ENCODE assay signal across 9 mouse cellular contexts in genomic region chr1:19210215-19211032, GRCm38 (mm10). TPM values are rescaled to one million over a fixed set of nuclear protein-coding genes. Genes with fewer than 3 reads are reported as not detected.
DNase-seq lines count a peak whose midpoint lies in the region; ATAC-seq and TF ChIP-seq lines count a peak whose summit lies in the region.
"Had no signal": no experiment of that assay in that cellular context is flagged by ENCODE, and none has a peak within 500 bp of the region (broad histone marks: within the 10 kb centered on the region; RNA-seq: fewer than 3 reads in every experiment).

No protein-coding gene starts in this region.

- no peaks in the 10 kb centered on the region for H3K36me3 ChIP-seq in lung, postnatal 0 days (ENCODE audit: insufficient read depth, low read length)
- H3K36me3 ChIP-seq in forebrain, postnatal 0 days (ENCODE audit: insufficient read depth) = no peaks in the 10 kb centered on the region
- H3K36me3 ChIP-seq in liver, embryonic 16.5 days (ENCODE audit: control insufficient read depth, insufficient read depth) = no peaks in the 10 kb centered on the region

- TF ChIP-seq CTCF in lung, postnatal 0 days (IDR thresholded peaks at IDR 0.05) = no peak
- no peak for TF ChIP-seq CTCF in forebrain, postnatal 0 days (IDR thresholded peaks at IDR 0.05; ENCODE audit: low read depth)

- no peak overlapping the region for H3K9ac ChIP-seq in lung, postnatal 0 days (replicated peaks; ENCODE audit: low read depth)
- H3K9ac ChIP-seq in forebrain, postnatal 0 days = no peak overlapping the region
- H3K9ac ChIP-seq in liver, embryonic 16.5 days (ENCODE audit: low read depth, low read length) = no peak overlapping the region

- H3K4me2 ChIP-seq in lung, postnatal 0 days (replicated peaks; ENCODE audit: low read depth, low read length) = peak overlapping the region; percentile 42
- H3K4me2 ChIP-seq in forebrain, postnatal 0 days (ENCODE audit: low read depth) = 0 out of 2 replicates have a peak overlapping the region, but pooled peaks have one; percentile 15
- peak overlapping the region; percentile 36 for H3K4me2 ChIP-seq in liver, embryonic 16.5 days (ENCODE audit: low read depth, low read length)

- H3K4me1 ChIP-seq in lung, postnatal 0 days (ENCODE audit: insufficient read depth, low read depth, low read length) = no peaks in the 10 kb centered on the region
- H3K4me1 ChIP-seq in forebrain, postnatal 0 days (ENCODE audit: insufficient read depth) = no peaks in the 10 kb centered on the region
- H3K4me1 ChIP-seq in liver, embryonic 16.5 days (ENCODE audit: control insufficient read depth, low read depth, low read length) = no peaks in the 10 kb centered on the region

- H3K4me3 ChIP-seq in lung, postnatal 0 days (ENCODE audit: low read depth, low read length) = peak overlapping the region; percentile 30
- H3K4me3 ChIP-seq in forebrain, postnatal 0 days (ENCODE audit: low read depth, low read length) = no peak overlapping the region
- no peak overlapping the region for H3K4me3 ChIP-seq in liver, embryonic 16.5 days (ENCODE audit: low read depth, low read length)

- H3K27me3 ChIP-seq in lung, postnatal 0 days (replicated peaks; ENCODE audit: insufficient read depth, low read length) = peaks cover 52% of the 10 kb centered on the region
- peaks cover 69% of the 10 kb centered on the region for H3K27me3 ChIP-seq in forebrain, postnatal 0 days (ENCODE audit: insufficient read depth, low read length)
- peaks cover 69% of the 10 kb centered on the region for H3K27me3 ChIP-seq in liver, embryonic 16.5 days (ENCODE audit: control insufficient read depth, insufficient read depth, low read depth, low read length)

- no peak for TF ChIP-seq EP300 in lung, postnatal 0 days (IDR thresholded peaks at IDR 0.05)

- DNase-seq in lung, postnatal 0 days (ENCODE audit: low spot score) = no peak
- no peak for DNase-seq in lung, postnatal 4 days
- DNase-seq in forebrain, postnatal 0 days = no peak
- no peak for DNase-seq in frontal cortex, adult 2 months (ENCODE audit: extremely low spot score in 1 of 2, low spot score in 1 of 2)
- no peak for DNase-seq in natural killer cell, adult 2 months (ENCODE audit: low spot score in 2 of 2)
- no peak for DNase-seq in urinary bladder, postnatal 25 days (ENCODE audit: low spot score)
- DNase-seq: heart, adult 18-20 months had no signal

- H3K9me3 ChIP-seq in lung, postnatal 0 days (ENCODE audit: low read length) = no peaks in the 10 kb centered on the region
- no peaks in the 10 kb centered on the region for H3K9me3 ChIP-seq in forebrain, postnatal 0 days (ENCODE audit: low read length)
- H3K9me3 ChIP-seq in liver, embryonic 16.5 days (replicated peaks; ENCODE audit: control insufficient read depth, low read length) = no peaks in the 10 kb centered on the region

- WGBS in lung, postnatal 0 days = under 1% methylated on average over 30 of the region's 30 CpGs
- WGBS in forebrain, postnatal 0 days = under 1% methylated on average over 30 of the region's 30 CpGs
- WGBS in liver, embryonic 16.5 days (ENCODE audit: insufficient replicate concordance) = under 1% methylated on average over 30 of the region's 30 CpGs

- H3K27ac ChIP-seq in lung, postnatal 0 days (ENCODE audit: low read length) = no peak overlapping the region
- no peak overlapping the region for H3K27ac ChIP-seq in forebrain, postnatal 0 days (ENCODE audit: low read depth, low read length)
- H3K27ac ChIP-seq in liver, embryonic 16.5 days (ENCODE audit: low read length) = no peak overlapping the region

- ATAC-seq in lung, postnatal 0 days = no peak
- ATAC-seq in forebrain, postnatal 0 days = no peak
- ATAC-seq in liver, embryonic 16.5 days (ENCODE audit: low read depth) = no peak

RNA-seq across cellular contexts. Expression of gene Tfap2b, which starts 1.7 kb away (rescaled TPM):
- polyA plus RNA-seq in lung, postnatal 0 days (2015; fragmentation: Nextera tagmentation; extraction: Ambion mirVana) = 0.14 TPM in 1 of 2 replicates, not detected in the other
- total RNA-seq in forebrain, postnatal 0 days (2014; rRNA removed) = 1.0 and 1.6 TPM in 2 replicates
- 1.5 and 1.8 TPM in 2 replicates for polyA plus RNA-seq in forebrain, postnatal 0 days (2015; fragmentation: Nextera tagmentation; extraction: Ambion mirVana)
- polyA plus RNA-seq in liver, embryonic 16.5 days (2015; fragmentation: Nextera tagmentation; extraction: Ambion mirVana) = not detected in 2 replicates
- 0.84 and 1.5 TPM in 2 replicates for polyA plus RNA-seq in frontal cortex, adult 2 months (2012; rRNA removed)
- total RNA-seq: heart, adult 18-20 months; neutrophil, adult 5-6 weeks had no signal
